Mouse (Mus musculus): ENCODE measurements around the gene Gpkow. TPM values are rescaled to one million over a fixed set of nuclear protein-coding genes. Genes with fewer than 3 reads are reported as not detected.
"Not testable (repeated sequence)": the region's sequence is repeated elsewhere in the genome, so short reads cannot be mapped to it uniquely, and the experiment has no call there.

Gene Gpkow
- polyA plus RNA-seq, 1 experiment: 24.4 TPM

- no peak overlapping the region for H3K27ac ChIP-seq (replicated peaks; ENCODE audit: low read depth, low read length)
- no peaks in the 10 kb centered on the region for H3K4me1 ChIP-seq (ENCODE audit: control insufficient read depth, insufficient read depth, insufficient read length, low read length)
- H3K4me3 ChIP-seq (ENCODE audit: insufficient read depth, low read depth, low read length): peak overlapping the region; percentile 28
Observed at GRCm38 (mm10) chrX:7674284-7675000, 22.5 kb upstream of the Gpkow start.

- Histone ChIP-seq H3K4me1 (ENCODE audit: control insufficient read depth, insufficient read depth, insufficient read length, low read length) (no peaks in the 10 kb centered on the region), H3K4me3 (ENCODE audit: insufficient read depth, low read depth, low read length) (no peak overlapping the region), H3K27ac (replicated peaks; ENCODE audit: low read depth, low read length) (no peak overlapping the region)
Observed at GRCm38 (mm10) chrX:7675001-7675380, 21.9 kb upstream of the Gpkow start.

GRCm38 (mm10) chrX:7678986-7679385 lies 17.9 kb upstream of the Gpkow start:
- H3K4me3 ChIP-seq (ENCODE audit: insufficient read depth, low read depth, low read length): no peak overlapping the region; the same call in 1 of the 2 replicates
- no peaks in the 10 kb centered on the region for H3K4me1 ChIP-seq (ENCODE audit: control insufficient read depth, insufficient read depth, insufficient read length, low read length)
- H3K27ac ChIP-seq (replicated peaks; ENCODE audit: low read depth, low read length): peak overlapping the region; percentile 93

GRCm38 (mm10) chrX:7679405-7680056 lies 17.4 kb upstream of the Gpkow start:
- no peaks in the 10 kb centered on the region for H3K4me1 ChIP-seq (ENCODE audit: control insufficient read depth, insufficient read depth, insufficient read length, low read length)
- peak overlapping the region; percentile 77 for H3K4me3 ChIP-seq (ENCODE audit: insufficient read depth, low read depth, low read length)
- H3K27ac ChIP-seq (replicated peaks; ENCODE audit: low read depth, low read length): peak overlapping the region; percentile 93

GRCm38 (mm10) chrX:7680057-7680412 lies 16.9 kb upstream of the Gpkow start:
- Histone ChIP-seq H3K27ac (replicated peaks; ENCODE audit: low read depth, low read length) (peak overlapping the region; percentile 92), H3K4me3 (ENCODE audit: insufficient read depth, low read depth, low read length) (peak overlapping the region; percentile 77), H3K4me1 (ENCODE audit: control insufficient read depth, insufficient read depth, insufficient read length, low read length) (no peaks in the 10 kb centered on the region)

GRCm38 (mm10) chrX:7680864-7681263 lies 16.1 kb upstream of the Gpkow start, which contains the start of gene Magix:
Gene Magix, minus strand, starts transcription at chrX:7681251.
- Histone ChIP-seq H3K4me3 (ENCODE audit: insufficient read depth, low read depth, low read length) (peak within 1 kb of the TSS; percentile 77), H3K27ac (replicated peaks; ENCODE audit: low read depth, low read length) (peak within 1 kb of the TSS; percentile 92), H3K4me1 (ENCODE audit: control insufficient read depth, insufficient read depth, insufficient read length, low read length) (no peaks in the 10 kb centered on the region)

- no peaks in the 10 kb centered on the region for H3K4me1 ChIP-seq (ENCODE audit: control insufficient read depth, insufficient read depth, insufficient read length, low read length)
- H3K27ac ChIP-seq (replicated peaks; ENCODE audit: low read depth, low read length): no peak overlapping the region
- H3K4me3 ChIP-seq (ENCODE audit: insufficient read depth, low read depth, low read length): no peak overlapping the region
Observed at GRCm38 (mm10) chrX:7688321-7688720, 8.6 kb upstream of the Gpkow start.

- Histone ChIP-seq H3K4me3 (ENCODE audit: insufficient read depth, low read depth, low read length) (no peak overlapping the region), H3K27ac (replicated peaks; ENCODE audit: low read depth, low read length) (no peak overlapping the region), H3K4me1 (ENCODE audit: control insufficient read depth, insufficient read depth, insufficient read length, low read length) (no peaks in the 10 kb centered on the region)
Observed at GRCm38 (mm10) chrX:7690486-7690885, 6.4 kb upstream of the Gpkow start.

GRCm38 (mm10) chrX:7692862-7693261 lies 4.1 kb upstream of the Gpkow start:
- Histone ChIP-seq H3K4me3 (ENCODE audit: insufficient read depth, low read depth, low read length) (no peak overlapping the region), H3K27ac (replicated peaks; ENCODE audit: low read depth, low read length) (no peak overlapping the region), H3K4me1 (ENCODE audit: control insufficient read depth, insufficient read depth, insufficient read length, low read length) (no peaks in the 10 kb centered on the region)

GRCm38 (mm10) chrX:7696520-7696919 lies 411 bp upstream of the Gpkow start:
- Histone ChIP-seq H3K4me3 (ENCODE audit: insufficient read depth, low read depth, low read length) (no peak overlapping the region; the same call in 1 of the 2 replicates), H3K27ac (replicated peaks; ENCODE audit: low read depth, low read length) (no peak overlapping the region)

GRCm38 (mm10) chrX:7713764-7714134 lies 16.8 kb downstream of the Gpkow start:
- not testable (repeated sequence) for H3K4me1 ChIP-seq (ENCODE audit: control insufficient read depth, insufficient read depth, insufficient read length, low read length)
- H3K27ac ChIP-seq (replicated peaks; ENCODE audit: low read depth, low read length): peak overlapping the region; percentile 48
- peak overlapping the region; percentile 53 for H3K4me3 ChIP-seq (ENCODE audit: insufficient read depth, low read depth, low read length)

More at GRCm38 (mm10) chrX:7696520-7696919, 411 bp upstream of the Gpkow start:
- peaks cover 2% of the 10 kb centered on the region; the same call in 1 of the 2 replicates for H3K4me1 ChIP-seq (ENCODE audit: control insufficient read depth, insufficient read depth, insufficient read length, low read length)

- Histone ChIP-seq H3K4me3 (ENCODE audit: insufficient read depth, low read depth, low read length) (peak within 1 kb of the TSS; percentile 53), H3K27ac (replicated peaks; ENCODE audit: low read depth, low read length) (peak within 1 kb of the TSS; percentile 82)
- H3K4me1 ChIP-seq (ENCODE audit: control insufficient read depth, insufficient read depth, insufficient read length, low read length): not testable (repeated sequence)
Observed at GRCm38 (mm10) chrX:7714135-7714899, 17.4 kb downstream of the Gpkow start, which contains the start of gene Wdr45. Gene Wdr45, plus strand, starts transcription at chrX:7714333.

- H3K4me1 ChIP-seq (ENCODE audit: control insufficient read depth, insufficient read depth, insufficient read length, low read length); H3K27ac ChIP-seq (replicated peaks; ENCODE audit: low read depth, low read length): not testable (repeated sequence)
Observed at GRCm38 (mm10) chrX:7716058-7716457, 19.1 kb downstream of the Gpkow start.

GRCm38 (mm10) chrX:7721514-7722281 lies 24.8 kb downstream of the Gpkow start, which contains the start of gene Gm45208:
Gene Gm45208, plus strand, starts transcription at chrX:7722245.
- Histone ChIP-seq H3K4me1 (ENCODE audit: control insufficient read depth, insufficient read depth, insufficient read length, low read length) (no peaks in the 10 kb centered on the region), H3K27ac (replicated peaks; ENCODE audit: low read depth, low read length) (peak within 1 kb of the TSS; percentile 100), H3K4me3 (ENCODE audit: insufficient read depth, low read depth, low read length) (peak within 1 kb of the TSS; percentile 96)

More at GRCm38 (mm10) chrX:7716058-7716457, 19.1 kb downstream of the Gpkow start:
- not testable (repeated sequence) for H3K4me3 ChIP-seq (ENCODE audit: insufficient read depth, low read depth, low read length)

- Histone ChIP-seq H3K27ac (replicated peaks; ENCODE audit: low read depth, low read length) (peak overlapping the region; percentile 78), H3K4me3 (ENCODE audit: insufficient read depth, low read depth, low read length) (peak overlapping the region; percentile 96), H3K4me1 (ENCODE audit: control insufficient read depth, insufficient read depth, insufficient read length, low read length) (no peaks in the 10 kb centered on the region)
Observed at GRCm38 (mm10) chrX:7722282-7722611, 25.3 kb downstream of the Gpkow start.
